Mouse (Mus musculus) fat pad, adult 2 months (tissue): Measurements from ENCODE around the gene Ssbp2.

ENCODE experiments used
- DNase-seq: peaks from one replicate; pipeline ENCODE4 v3.0.0-alpha.2; 2011; ENCODE audit warnings: low read depth, low spot score; ENCODE audit errors: extremely low read depth

The Ssbp2 gene

GRCm38 (mm10) chr13:91619431-91619830 is 159.3 kb downstream of the Ssbp2 start:
- DNase-seq, result no peak

GRCm38 (mm10) chr13:91620541-91620940 is 160.5 kb downstream of the Ssbp2 start:
- no peak for DNase-seq

DNA sequence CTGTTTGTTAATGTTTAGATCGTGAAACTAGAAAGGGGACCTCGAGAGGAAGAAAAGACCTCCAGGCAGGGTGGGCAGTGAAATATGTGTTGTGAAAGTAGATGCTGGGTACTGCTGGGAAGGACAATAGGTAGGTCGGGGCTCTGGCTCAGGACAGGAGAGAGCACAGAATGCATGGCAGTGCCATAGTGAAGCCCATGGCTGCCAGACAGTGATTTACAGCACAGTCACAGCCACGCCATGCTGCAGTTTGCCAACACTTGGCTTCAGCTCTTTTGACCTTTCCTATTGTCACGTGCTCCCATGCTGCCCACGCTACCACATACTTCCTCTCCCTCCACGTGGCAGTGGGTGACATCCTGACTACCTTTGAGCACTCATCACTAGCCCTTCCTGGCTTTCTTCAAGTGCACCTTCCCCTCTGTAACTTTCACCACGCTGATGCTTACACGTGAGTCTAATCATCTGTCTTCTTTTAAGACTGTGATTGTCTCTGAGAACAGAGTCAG is 171.3 kb downstream of the Ssbp2 start:
- peak; percentile 21 for DNase-seq

- no peak for DNase-seq
Observed at GRCm38 (mm10) chr13:91634123-91634522, 174.0 kb downstream of the Ssbp2 start.

DNA sequence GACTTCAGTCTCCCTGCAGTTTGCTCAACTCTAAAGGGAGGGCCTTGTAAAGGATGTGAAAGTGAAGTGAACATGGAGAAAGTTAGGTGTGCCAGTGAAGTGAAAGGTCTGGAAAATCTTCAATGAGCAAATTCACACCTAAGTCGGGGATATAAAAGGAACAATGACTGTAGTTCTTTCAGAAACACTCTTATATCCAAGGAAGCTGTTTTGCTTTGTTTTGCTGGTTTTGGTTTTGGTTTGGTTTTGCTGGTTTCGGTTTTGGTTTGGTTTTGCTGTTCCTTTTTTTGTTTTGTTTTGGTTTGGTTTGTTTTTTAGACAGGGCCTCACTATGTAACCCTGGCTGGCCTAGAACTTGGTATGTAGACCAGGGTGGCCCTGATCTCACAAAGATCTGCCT is 175.9 kb downstream of the Ssbp2 start:
- no peak for DNase-seq

DNA sequence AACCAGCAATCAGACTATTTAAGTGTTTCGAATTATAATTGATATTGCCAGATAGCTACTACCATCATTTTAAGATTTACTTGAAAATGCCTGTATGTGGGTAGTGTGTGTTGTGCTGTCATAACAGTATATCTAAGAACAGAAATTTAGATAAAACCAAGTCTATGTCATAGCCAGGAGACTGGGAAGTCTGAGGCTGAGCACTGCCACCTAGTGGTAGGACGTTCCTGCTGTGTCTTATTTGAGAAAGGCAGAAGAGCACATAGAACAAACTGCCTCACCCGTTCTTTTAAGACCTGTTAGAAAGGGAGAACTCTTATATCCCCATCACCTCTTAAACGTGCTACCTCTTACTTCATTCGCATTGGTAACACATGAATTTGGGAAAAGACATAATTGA is 176.7 kb downstream of the Ssbp2 start:
- DNase-seq, result peak; percentile 8

- no peak for DNase-seq
Observed at GRCm38 (mm10) chr13:91638836-91639235, 178.8 kb downstream of the Ssbp2 start.

DNA sequence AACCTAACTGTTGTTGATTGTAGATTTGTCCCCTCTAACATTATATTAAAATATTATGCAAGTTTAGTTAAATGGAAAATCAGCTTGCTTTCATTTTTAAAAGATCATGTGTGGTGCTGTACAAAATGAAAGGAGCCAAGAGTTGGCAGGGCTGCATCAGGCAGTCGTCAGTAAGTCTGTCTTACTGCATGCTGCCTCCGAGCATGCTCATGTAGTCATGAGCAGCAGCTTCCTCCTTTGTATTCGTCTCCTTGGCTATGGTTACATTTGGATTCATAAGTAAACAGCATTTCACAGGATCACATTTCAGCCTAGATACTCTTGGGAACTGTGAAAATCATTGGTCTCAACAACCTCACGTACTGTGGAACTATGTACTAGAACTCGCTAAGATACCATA is 180.1 kb downstream of the Ssbp2 start:
- no peak for DNase-seq

DNA sequence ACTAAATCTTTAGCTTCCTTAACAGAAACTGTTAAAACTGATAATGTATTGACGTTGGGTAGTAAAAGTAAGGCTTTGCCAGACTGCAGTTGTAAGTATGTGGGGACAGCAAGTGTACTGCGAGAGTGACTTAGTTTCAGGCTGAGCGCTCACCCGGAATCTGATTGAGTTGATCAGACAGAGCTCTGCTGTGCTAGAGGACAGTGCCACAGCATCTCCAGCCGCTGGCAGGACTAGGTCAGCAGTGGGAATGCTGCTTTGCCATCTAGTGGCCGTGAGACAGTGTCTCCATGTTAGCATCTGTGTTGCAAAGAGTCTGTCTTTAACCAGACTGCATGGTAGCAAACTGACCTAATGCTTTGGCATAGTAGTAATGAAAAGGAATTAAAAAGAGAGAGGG is 188.2 kb downstream of the Ssbp2 start:
- DNase-seq, result no peak

DNA sequence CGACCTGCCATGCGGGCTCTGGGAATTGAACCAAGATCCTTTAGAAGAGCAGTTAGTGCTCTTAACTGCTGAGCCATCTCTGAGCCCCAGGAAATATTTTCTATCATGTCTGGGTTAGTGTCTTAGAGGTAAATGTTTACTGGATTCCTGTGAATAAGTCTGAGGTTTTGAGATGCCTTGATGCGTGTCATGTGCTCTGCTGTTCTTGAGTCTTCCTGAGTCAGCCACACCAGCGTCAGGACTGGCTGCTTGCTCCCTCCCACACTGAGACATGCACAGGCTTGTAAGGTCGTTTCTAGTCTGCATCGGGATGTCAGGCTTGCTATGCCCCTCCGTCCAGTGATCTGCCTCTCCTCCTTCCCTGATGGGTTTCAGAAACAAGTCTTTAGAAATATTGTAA is 189.8 kb downstream of the Ssbp2 start:
- DNase-seq, result peak; percentile 21

- no peak for DNase-seq
Observed at GRCm38 (mm10) chr13:91661068-91661795, 201.1 kb downstream of the Ssbp2 start.

DNA sequence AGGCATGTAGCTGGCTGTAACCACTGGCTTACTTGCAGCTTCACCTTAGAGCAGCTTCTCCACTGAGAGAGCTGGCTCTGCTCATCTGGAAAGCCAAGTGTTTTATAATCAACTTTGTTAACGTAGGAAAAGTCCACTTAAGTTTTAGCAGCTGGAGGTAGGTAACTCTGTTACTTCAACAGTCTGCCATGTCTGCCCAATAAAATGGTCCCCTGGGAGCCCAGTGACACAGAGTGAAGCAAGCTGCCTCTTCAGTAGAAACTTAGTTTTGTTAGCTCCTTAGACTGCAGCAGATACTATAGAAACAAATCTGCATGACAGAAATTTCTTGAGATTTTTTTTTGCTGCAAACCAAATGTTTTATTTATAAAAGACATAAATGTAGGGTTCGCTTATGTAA is 202.7 kb downstream of the Ssbp2 start:
- no peak for DNase-seq

DNA sequence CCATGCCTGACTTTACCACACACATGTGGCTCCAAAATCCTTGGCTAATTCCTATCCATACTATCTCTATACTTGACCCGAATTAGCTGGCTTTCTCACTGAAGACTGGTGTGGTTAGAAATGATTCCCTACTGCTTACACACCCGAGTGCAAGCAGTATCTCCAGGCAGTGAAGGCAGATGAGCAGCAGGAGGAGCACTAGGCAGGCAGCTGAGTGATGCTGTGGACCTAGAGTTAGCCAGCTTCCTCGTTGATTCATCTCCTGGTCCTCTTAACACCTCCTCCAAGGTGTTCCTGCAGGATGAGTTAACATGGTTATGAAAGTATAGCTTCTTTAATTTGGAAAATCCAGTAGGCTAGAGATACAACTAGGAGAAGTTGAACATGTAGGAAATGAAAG is 213.2 kb downstream of the Ssbp2 start:
- no peak for DNase-seq

DNA sequence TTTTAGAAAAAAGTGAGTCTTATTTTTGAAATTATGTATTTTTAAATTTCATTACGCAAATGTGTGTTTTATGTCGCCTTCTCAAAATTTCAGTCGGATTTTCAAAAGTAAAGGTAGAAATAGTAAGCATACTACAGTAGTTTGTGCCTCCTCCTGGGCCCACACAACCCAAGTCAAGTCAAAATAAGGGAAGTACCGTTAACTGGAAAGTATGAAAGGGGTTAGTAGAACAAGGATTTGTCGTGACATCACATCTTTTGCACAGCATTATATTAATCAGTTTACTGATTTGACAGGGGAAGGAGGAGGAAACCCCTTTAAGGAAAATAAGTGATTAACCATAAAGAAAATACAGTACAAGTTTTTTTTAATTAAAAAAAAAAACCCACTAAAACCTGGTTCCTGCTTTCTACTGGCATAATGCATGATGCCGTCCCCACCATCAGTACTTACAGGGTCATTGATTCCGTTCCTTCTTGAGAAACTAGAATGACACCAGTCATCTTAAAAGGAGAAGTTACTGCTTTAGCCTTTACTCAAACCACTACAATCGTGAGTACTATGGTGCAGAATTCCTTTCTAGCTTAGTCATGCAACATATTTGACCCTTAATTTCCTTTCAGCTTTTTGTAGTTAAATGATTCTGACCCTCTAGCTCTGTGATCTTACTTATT is 220.8 kb downstream of the Ssbp2 start:
- DNase-seq, result no peak

GRCm38 (mm10) chr13:91681474-91681873 is 221.4 kb downstream of the Ssbp2 start:
- no peak for DNase-seq

DNA sequence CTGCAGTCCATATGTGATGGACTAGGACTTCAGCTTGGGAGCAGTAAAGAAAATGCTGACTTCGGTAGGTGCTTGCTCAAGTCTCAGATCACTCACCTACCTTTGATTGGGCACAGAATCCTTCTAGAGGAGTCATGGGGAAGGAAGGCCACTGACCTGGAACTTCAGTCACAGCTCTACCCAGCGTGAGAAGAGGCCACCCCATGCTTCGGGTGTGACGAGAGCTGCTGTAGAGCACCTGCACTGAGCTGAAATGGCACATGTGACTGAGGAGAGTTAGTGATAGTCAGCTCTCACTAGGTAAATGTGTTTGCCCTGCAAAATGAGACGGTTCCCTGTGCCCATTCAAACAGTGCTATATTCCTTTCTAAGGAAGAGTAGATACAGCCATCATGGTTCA is 230.0 kb downstream of the Ssbp2 start:
- no peak for DNase-seq

DNA sequence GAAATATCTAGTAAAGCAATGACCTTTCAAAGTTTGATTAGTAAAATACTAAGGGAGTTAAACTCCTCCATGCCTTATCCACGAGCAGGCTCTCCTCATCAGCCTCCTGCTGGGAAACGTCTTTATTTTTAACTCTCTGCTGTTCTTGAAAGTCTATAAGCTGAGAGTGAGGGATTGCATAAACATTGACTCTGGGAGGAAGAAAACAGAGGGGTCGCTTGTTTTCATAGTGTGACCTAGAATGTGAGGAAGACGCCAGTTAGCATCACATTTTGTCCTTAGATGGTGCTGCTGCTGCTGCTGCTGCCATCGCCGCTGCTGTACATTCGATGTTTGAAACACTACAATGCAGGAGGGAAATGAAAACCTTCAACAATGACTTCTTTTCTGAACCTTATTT is 233.5 kb downstream of the Ssbp2 start:
- DNase-seq, result no peak

- DNase-seq, result no peak
Observed at GRCm38 (mm10) chr13:91695406-91695805, 235.3 kb downstream of the Ssbp2 start.

GRCm38 (mm10) chr13:91696109-91696645 is 236.1 kb downstream of the Ssbp2 start:
- DNase-seq, result no peak

GRCm38 (mm10) chr13:91697011-91697410 is 236.9 kb downstream of the Ssbp2 start:
- DNase-seq, result peak; percentile 5

DNA sequence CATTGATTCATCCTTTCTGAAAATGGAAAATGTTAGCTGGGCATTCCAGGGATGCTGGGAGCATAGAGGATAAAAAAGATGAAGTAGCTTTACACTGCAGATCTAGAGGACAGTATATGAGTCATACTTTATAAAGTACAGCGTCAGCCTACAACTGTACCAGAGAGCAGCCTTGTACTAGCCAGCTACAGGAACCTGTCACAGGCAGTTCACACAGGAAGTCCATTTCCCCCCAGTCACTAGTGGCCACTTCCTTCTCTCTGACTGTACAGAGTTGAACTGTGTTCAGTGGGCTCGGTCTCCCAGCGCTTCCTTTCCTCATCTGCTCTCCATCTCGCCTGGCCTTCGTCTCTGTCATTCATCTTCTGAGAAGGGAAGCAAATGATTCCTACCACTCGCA is 242.3 kb downstream of the Ssbp2 start:
- DNase-seq, result no peak

GRCm38 (mm10) chr13:91719487-91719886 is 259.4 kb downstream of the Ssbp2 start:
- DNase-seq, result no peak
